Mouse (Mus musculus): ENCODE data around the gene Has1.
A peak's percentile ranks its signal among the peaks of the same experiment; 100 is the strongest.

- TF ChIP-seq ZC3H11A (IDR thresholded peaks at IDR 0.05; ENCODE audit: borderline replicate concordance, low read depth, low read length), result peak; percentile 85; the same call in 1 of the 2 replicates
- TF ChIP-seq CHD2 (IDR thresholded peaks at IDR 0.05; ENCODE audit: low read depth, low read length), result no peak
- no peak for TF ChIP-seq HCFC1 (IDR thresholded peaks at IDR 0.05; ENCODE audit: borderline replicate concordance, insufficient read depth, low read length)
- TF ChIP-seq ZNF384 (IDR thresholded peaks at IDR 0.05; ENCODE audit: low read depth, low read length), result no peak
- TF ChIP-seq MAFK (IDR thresholded peaks at IDR 0.05; ENCODE audit: insufficient read depth, low read depth, low read length), result no peak
Observed at GRCm38 (mm10) chr17:17896039-17896438, 41.0 kb upstream of the Has1 start.
